Mouse (Mus musculus) WW6 (cell line): ENCODE results near the gene Treh.

Experiments used
- DNase-seq: peaks from one replicate; pipeline ENCODE4 v3.0.0-alpha.2; 2013; ENCODE audit warnings: low read depth, low spot score

Gene Treh

GRCm38 (mm10) chr9:44715705-44716362, 42.8 kb downstream of the Treh start:
- DNase-seq = no peak

- no peak for DNase-seq
Measured at GRCm38 (mm10) chr9:44716997-44717821, 44.2 kb downstream of the Treh start.

- DNase-seq = no peak
Measured at GRCm38 (mm10) chr9:44717822-44718242, 44.8 kb downstream of the Treh start.

DNA sequence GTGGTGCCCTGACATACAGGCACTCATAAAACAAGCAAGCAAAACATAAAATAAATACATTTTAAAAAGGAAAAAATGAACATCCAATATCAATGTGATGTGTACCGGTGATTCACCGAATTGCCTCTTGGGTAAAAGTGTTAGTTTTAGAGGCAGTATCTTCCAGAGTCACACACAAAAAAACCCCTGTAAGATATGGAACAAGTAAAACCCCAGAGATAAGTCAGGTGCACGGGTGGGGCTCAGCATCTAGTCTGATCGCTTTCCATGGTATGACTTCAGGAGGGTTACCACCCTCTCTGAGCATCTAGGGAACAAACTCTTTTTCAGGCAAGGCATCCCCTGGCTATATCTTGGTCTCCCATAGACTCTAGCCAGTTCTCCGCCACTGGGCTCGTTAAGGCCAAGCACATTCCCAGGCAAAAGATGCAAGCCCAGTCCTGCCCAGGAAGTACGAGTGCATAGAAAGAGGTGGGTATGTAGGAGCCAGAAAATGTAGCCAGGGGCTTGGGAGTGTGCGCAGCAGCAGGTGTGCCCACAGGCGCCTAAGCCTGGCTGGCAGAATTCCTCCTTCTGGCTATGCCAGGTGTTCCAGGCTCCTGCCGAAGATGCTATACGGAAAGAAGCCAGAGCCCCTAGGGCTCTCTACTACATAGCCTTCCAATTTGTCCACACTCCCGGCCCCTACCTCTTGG, 46.1 kb downstream of the Treh start:
- DNase-seq = no peak

DNA sequence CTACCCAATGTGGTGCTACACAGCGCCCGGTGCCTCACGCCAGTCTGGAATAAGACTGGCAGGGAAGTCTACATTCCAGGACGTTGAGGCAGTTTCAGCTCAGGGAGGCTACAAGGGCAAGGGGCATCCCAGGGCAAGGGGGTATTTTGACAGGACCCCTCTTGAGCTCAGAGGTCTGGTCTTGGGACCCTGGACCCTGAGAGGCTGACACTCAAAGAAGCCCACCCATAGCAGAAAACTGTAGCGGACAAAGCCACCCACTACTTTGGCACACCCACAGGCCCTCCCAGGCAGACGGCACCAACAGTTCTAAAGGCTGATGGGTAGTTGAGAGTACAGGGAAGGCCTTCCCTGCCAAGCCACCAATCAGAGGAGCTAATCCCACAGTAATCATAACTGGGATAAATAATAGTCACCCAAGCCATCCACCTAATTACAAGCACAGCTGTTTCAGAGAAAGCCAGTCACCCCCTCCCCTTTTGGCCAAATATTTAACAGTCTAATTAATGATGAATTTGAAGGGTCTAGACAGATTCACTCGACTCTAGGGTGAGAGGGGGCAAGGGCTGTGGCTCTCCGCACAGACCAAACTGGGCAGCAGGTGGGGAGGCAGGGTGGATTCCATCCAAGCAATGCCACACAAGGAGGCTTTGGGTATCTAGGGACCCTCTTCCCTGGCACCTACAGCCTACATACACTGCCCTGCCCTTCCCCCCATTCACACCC, 46.8 kb downstream of the Treh start:
- no peak for DNase-seq

DNA sequence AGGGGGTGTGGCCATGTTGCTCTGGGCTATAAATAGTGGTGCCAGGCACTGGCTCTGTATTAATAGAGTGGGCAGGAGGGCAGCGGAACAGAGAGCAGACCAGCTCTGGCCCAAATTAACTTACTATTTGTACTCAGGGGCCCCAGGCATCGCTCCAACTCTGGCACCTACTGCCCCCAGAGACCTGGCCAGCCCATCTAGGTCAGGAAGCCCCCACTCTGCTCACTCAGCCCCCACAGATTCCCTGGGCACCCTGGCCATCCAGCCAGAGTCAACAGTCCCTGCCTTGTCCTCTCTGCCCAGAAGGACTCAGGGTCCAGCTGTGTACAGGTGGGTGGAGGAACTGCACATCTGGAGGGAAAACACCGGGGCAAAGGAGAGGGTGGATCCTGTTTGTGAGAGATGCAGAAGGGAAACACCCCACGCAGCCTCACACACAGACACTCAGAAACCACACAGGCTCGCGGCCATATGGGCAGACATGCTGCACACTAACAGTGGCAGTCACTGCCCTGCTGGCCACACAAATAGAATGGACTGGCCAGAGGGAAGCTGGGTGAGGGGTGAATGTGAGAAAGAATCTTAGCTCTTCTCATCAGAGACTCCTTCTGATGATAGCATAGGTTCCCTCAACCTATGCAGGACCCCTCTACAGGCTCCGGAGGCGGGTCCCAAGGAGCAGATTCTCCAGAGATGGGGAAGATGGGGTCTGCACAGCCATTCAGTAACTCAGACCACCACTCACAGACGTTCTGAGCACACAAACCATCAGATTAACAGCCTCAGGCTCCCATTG, 47.5 kb downstream of the Treh start:
- no peak for DNase-seq

- DNase-seq = no peak
Measured at GRCm38 (mm10) chr9:44721154-44721876, 48.3 kb downstream of the Treh start.

GRCm38 (mm10) chr9:44721877-44722186, 48.8 kb downstream of the Treh start:
- no peak for DNase-seq

GRCm38 (mm10) chr9:44722575-44722974, 49.5 kb downstream of the Treh start:
- no peak for DNase-seq

- no peak for DNase-seq
Measured at GRCm38 (mm10) chr9:44723008-44723407, 50.0 kb downstream of the Treh start.

DNA sequence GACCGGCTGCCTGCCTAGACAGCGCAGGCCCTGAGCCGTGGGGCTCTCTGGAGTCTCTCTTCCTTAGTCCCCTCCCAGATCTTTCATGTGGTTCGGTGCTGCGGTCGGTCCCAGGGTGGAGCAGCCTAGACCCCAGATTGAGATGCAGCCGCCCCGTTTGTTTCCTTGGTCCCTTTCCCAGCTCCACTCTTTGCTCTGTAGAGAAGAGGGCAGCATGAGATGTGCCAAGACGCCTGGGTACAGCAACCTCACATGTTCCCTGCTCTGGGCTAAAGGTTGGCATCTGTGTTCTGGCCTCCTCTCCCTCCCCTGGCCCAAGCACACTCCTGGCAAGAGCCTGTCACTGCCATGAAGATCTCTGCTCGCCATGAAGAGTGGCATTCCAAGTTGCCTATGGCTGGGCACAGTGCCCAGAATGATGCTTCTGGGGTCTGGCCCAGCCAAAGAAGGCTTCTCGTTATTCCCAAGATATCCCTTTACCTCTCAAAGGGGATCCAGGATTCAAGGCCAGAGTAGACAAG, 50.5 kb downstream of the Treh start:
- DNase-seq = no peak

- no peak for DNase-seq
Measured at GRCm38 (mm10) chr9:44724223-44724622, 51.2 kb downstream of the Treh start.

DNA sequence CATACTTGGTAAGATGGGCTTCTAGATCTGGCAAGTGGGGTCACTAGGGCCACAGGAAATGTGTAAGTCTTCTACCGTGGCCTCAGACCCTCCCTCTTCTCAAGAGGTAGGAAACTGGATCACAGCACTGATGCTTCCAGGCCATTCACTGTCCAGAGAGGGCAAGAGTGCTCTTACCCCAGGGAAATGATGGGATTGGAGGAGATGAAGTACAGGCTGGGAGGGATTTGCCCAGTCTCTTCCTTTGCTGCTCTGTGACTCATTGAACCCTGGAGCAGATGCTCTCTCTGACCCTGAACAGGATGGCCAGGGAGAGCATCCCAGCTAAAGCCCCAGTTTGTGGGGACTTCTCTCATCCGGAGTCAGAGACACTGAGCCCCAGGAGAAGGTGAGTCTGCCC, 51.6 kb downstream of the Treh start:
- DNase-seq = no peak

- no peak for DNase-seq
Measured at GRCm38 (mm10) chr9:44726431-44727146, 53.6 kb downstream of the Treh start.

DNA sequence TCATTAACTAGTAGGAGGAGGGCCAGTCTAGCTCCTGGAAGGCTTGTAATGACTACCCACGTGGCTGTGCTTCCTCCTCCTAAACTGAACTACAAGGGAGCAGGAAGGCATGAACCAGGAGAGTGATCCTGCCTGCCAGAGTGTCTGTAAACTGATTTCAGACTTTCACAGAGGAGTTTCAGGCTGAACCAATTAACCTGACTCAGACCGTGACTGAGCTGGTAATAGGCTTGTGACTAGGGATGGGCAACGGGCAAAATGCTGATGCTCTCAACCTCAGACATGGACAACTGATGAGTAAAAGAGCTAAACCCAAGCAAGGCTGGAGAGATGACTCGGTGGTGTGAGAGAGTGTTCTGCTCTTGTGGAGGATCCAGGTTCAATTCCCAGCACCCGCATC, 54.4 kb downstream of the Treh start:
- no peak for DNase-seq

DNA sequence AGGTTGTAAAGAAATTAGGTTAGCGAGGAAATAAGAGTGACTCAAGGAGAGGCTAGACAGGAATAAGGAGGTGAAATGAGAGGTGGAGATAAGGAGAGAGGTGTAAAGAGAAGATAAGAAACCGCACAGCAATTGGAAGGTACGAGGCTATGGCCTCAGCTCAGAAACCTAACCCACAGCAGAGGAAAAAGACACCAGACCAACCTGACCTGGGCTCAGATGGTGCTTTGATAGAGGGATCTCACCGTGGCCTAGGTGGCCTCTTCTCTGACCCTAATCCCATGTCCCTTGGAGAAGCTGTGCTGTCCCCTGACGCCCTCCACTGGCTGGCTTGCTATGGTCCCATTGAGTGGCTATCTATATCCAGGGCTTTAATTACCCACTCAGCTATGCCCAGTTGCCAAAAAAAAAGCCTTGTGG, 59.1 kb downstream of the Treh start:
- DNase-seq = no peak

DNA sequence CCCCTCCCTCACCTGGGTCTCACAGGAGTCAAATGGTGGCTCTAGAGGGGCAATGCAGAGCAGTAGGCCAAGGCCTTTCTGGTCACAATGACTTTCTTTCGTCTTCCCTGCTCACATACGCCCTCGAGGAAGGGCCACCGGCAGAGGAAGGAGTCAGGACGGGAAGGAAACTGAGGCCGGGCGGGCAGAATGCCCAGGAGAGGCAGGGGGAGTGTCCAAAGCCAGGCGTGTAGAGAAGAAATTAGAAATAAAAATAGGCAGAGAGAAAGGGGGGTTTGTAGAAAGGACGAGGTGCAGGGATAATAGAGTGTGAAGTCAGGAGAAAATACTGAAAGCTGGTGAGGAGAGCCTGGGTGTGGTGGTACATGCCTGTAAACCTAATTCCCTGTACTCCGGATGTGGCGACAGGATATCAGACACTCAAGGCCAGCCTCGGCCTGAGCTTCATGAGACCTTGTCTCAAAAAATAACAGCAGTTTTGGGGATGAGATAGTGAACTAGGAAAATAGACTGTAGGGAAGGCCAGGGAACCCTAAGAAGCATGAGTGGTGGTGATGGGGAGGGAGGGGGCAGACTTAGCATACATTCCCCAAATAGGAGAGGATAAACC, 60.0 kb downstream of the Treh start:
- no peak for DNase-seq

- no peak for DNase-seq
Measured at GRCm38 (mm10) chr9:44733671-44734523, 60.9 kb downstream of the Treh start.
